Mouse (Mus musculus) kidney, adult 10 weeks (tissue): ENCODE data around the gene Ints5. TPM values are rescaled to one million over a fixed set of nuclear protein-coding genes. Genes with fewer than 3 reads are reported as not detected.

Experiments
- polyA plus RNA-seq: library from polyadenylated mRNA; stranded (reverse); fragments of 350-450 nt; fragmentation: Illumina TruSeq; extraction: RNeasy Lipid Tissue Mini Kit (QIAGEN cat#74804); gene quantifications from one replicate; pipeline ENCODE4 v1.2.3, GENCODE M21; 2014; ENCODE audit warnings: low read depth, low replicate concordance

Ints5 gene
- polyA plus RNA-seq, result 0.32 TPM

DNA sequence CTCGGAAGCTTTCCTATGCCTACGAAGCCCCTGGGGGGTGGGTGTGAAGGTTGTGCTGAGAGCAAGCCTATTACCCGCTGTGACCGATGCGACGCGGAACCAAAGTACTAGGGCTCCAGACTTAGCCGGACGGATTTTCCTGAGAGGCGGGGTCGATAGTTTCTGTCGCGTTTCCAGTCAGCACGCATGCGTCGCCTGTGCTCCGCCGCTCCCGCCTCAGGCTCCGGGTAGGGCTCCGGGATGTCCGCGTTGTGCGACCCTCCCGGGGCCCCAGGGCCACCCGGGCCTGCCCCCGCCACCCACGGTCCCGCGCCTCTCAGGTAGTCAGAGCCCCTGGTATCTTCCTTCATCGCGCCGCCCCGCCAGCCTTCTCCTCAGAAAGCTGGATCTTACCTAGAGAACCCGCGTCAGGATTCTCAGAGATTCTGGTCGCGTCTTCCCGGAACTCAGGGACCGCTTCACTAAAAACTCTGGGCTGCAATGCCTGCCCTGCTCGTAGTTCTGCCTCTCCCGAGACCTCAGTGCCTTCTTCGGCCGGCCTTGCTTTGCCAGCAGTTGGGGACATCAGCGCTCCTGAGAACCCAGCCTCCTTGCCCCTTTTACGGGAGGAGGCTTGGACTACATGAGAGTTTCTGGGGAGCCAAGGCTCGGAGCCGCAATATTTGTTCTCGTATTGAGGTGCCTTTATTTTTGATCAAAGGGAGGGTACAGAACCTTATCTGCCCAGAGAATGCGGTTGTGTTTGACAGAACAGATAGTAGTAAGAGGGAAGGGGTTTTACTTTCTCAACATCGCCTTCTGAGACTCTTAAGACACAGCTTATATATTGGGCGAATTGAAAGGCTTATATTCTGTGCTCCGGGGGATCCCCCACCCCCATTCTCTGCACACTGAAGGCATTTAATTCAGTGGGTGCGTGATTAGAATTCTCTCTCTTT lies at the start of gene Ints5:
Gene Ints5, plus strand, starts transcription at position 177 of the 938 bp plus-strand sequence.

GRCm38 (mm10) chr19:8850402-8850901 lies 42.4 kb upstream of the Ints5 start, which contains the start of gene Lrrn4cl:
Gene Lrrn4cl (plus strand): TSS chr19:8850768.

GRCm38 (mm10) chr19:8871267-8872186 lies 21.3 kb upstream of the Ints5 start, which contains the start of gene Ubxn1:
Gene Ubxn1 (plus strand): TSS chr19:8871496.

DNA sequence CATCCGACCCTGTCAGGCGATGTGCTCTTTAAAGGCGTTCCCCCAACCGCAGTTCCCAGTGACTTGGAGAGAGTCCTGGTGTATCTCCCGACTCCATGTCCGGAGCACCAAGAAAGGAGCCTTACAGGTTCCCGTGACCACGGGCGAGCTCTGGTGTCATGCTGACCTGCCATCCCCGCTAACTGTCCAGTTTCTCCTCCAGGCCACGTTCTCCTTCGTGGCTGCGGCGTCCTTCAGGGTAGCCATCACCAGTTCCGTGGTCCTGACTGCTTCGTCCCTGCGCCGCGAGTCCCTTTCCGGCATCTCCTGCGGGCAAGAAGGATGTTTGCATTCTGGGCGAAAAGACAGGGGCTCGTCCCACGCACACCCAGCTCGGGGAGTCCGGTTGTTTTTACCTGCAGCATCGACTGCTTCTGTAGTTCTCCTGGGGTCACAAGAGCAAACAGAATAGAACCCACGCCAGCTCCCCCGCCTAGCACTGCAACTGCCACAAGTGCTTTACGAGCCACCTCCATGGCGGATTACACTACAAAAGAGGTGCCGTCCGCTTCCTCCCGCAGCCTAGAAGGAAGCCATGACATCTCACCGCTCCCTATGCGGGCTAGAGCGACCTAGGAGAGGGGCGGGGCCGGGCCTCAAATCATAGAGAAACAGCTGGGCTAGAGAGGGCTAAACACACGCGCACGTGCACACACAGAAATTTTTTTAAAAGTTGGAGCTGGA lies 12.3 kb upstream of the Ints5 start, which contains the start of gene Uqcc3:
Gene Uqcc3, minus strand, starts transcription at position 613 of the 723 bp plus-strand sequence.

DNA sequence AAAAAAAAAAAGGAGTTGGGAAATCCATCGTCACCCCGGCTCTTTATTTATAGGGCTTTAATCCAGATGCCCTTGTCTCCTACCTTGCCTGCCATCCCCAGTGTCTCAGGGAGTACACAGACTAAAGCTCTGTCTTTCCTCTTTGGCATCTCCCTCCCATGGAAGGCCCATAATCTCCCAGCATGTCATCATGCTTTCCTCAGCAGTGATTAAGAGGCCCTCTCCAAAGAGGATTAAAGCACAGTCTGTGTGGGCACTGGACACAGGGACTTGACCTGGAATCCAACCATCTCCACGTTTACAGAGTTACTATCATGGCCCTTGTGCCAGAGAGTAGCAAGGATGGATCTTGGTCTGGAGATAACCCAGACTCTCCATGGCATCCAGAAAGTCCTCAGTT lies 9.2 kb upstream of the Ints5 start, which contains the start of the genes Lbhd1 and Gm49403:
Gene Lbhd1, plus strand, starts transcription at position 117 of the 400 bp plus-strand sequence.
Gene Gm49403, plus strand, starts transcription at position 315 of the 400 bp plus-strand sequence.

DNA sequence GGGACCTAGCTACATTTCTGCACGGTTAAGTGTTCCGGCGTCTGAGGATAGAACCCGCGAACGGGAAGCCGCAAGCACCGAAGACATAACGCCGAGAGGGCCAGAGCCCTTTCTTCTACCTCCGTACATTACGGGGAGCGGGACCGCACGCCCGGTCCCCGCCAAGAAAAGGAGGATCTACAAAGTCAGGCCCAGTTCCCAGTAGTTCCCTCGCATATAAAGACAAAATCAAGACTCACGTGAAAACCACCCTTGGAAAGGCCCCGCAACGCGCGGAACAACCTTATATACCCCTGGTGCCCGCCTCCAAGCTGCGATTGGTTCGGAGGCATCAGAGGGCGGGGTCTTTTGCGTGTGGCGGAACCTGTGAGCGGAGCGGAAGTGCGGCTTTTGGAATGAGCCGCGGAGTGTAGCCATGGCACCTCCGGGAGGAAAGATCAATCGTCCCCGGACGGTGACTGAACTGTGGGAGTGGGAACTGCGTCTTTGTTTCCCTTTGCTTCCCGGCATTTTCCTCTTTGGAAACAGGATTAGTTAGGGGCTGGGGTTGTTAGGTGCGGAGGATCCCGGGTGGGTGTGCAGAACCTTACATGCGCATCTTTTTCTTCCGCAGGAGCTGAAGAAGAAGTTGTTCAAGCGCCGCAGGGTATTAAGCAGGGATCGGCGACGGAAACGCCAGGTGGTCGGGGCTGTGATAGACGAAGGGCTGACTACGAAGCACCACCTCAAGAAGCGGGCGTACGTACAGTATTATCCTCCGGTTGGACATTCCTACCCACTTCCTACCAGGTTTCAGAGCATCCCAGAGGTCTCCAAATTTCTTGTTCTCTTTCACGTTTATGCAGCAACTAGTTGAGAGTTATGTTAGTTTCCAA lies 4.1 kb upstream of the Ints5 start, which contains the start of the genes 1810009A15Rik and Gm49416:
Gene 1810009A15Rik, plus strand, starts transcription at position 343 of the 875 bp plus-strand sequence.
Gene Gm49416, plus strand, starts transcription at position 416 of the 875 bp plus-strand sequence.

DNA sequence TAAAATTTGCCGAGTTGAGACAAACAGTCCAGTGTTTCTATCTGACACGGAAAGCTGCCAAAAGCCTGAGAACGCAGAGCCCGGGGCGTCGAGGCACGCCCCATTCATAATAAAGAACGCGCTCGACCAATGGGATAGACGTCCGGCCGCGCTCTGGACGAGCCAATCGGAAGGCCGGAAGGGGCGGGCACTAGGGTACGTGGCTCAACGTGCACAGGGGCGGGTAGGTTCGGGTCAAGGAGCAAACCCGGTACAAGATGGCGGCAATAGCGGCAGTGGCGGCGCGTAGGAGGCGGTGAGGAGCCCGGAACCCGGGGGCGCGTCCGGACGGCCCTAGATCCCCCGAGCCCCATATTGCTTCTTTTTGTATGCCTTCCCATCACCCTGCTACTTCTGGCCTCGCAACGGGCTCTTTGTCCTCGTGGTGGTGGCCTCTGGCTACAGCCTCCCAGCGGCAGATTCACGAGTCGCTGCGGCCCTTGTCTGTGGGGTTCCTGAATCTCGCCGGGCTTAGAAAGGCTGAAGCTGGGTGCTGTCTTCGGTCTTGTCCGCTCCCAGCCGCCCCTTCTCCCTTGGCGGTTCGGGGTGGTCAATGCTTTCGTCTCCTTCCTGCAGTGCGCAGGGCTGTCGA lies 5.2 kb downstream of the Ints5 start, which contains the start of gene Ganab:
Gene Ganab, plus strand, starts transcription at position 207 of the 631 bp plus-strand sequence.

DNA sequence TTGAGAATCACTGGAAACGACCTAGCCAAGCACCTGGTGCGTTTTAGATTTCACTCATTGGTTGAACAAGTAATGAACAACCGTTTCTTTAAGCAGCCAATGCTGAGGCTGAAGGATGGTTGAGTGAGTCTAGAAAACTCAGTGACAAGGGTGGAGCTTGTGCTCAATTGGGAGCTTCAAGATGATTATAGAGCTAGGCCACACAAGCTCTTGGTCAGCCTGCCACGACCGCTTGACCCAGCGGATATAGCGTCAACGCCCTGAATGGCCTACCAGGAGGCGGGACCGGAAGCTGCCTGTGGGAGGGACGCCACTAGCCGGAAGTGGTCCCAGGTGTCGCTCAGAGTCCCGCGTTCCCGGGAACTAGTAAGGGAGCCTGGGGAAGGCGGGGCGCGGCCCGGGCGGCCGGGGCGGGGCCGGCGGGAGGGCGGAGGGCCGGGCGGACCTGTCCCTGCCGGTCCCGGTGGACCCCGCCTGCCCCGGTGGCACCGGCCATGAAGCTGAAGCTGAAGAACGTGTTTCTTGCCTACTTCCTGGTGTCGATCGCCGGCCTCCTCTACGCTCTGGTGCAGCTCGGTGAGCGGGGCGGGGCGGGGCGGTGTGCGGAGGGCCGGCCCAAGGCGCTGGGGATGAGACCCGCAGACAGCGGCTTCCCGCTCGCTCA lies 27.4 kb downstream of the Ints5 start, which contains the start of gene B3gat3:
Gene B3gat3, plus strand, starts transcription at position 302 of the 664 bp plus-strand sequence.

DNA sequence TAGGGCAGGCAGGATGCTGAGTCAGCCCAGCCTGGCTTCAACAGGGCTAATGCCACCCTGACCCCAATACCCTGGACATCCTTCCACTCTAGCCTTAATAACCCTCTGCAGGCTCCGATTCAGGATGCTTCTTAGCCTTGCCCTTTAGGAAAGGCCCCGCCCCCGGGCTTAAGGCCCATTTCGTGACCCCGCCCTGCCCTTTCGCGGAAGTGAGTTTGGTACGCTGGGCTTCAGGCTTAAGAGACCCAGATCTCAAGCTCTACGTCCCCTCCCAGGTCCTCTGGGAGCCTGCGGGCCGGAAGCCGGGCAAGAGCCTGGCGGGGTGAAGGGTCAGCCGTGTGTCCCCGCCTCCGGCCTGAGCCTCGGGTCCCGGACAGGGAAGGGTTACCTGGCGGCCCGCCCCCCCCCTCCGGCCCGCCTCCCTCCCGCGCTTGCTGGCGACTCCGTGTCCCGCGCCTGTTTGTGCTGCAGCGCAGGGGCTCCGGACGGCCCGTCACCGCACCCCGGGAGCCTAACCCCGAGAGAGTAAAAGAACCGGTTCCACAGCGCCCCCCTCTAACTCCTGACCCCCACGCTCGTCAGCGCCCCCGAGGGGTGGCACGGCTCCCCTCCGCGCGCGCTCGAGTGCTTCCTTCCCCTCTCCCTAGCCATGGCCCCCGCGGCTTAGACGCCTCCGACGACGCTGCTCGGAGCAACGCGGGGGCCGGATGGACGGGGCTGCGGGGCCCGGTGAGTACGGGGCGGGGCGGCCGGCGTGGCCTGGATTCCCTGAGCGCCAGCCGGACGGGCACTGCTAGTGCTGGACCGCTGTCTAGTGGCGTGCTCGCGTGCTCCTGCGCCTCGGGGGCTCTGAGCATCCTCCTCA lies 36.7 kb downstream of the Ints5 start, which contains the start of the genes Rom1 and Eml3:
Gene Rom1, minus strand, starts transcription at position 133 of the 865 bp plus-strand sequence.
Gene Eml3, plus strand, starts transcription at position 329 of the 865 bp plus-strand sequence.

DNA sequence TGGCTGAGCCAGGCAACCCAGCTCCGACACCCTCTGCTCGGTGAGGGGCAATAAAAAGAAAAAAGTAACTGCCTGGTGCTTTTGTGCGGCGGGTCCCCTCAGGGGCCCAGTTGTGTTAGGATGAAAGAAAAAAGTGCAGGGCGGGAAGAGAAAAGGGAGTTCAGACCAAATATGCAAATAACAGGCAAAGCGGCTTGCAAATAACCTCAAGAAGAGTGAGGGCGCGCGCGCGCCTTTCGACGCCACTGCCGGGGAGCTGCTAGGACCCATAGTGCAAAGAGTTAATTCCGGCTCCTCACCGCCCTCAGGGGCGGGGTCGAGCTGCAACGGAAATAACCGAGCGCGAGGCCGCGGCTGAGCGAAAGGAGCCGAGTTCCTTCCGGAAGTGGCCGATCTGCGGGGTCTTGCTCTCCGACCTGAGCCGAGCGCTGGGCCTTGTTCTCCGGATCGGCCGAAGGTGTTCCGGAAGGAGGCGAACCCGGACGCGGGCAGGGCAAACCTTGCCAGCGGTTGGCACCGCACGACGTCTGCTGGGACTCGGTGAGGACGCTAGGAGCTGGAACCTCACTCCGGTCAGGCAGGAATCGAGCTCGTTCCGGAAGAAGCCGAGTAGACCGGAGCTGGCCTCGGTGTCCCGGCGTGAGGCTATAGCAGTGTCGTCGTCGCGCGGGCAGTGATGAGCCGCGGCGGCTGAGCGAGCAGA lies 48.9 kb downstream of the Ints5 start, which contains the start of gene Mta2:
Gene Mta2, plus strand, starts transcription at position 361 of the 703 bp plus-strand sequence.

Other genes with a start within 250 kb of the Ints5 start
- gene Chrm1, start 229.2 kb upstream of the Ints5 start, polyA plus RNA-seq, result not detected
- 283 TPM for gene Slc3a2, start 169.6 kb upstream of the Ints5 start, polyA plus RNA-seq
- 6.9 TPM for gene Wdr74, start 157.2 kb upstream of the Ints5 start, polyA plus RNA-seq
- gene 1700092M07Rik, start 152.3 kb upstream of the Ints5 start, polyA plus RNA-seq, result not detected
- 39.9 TPM for gene Stx5a, start 151.6 kb upstream of the Ints5 start, polyA plus RNA-seq
- gene Nxf1, start 135.9 kb upstream of the Ints5 start, polyA plus RNA-seq, result 50.7 TPM
- gene Tmem223, start 122.0 kb upstream of the Ints5 start, polyA plus RNA-seq, result 44.7 TPM
- gene Tmem179b, start 118.5 kb upstream of the Ints5 start, polyA plus RNA-seq, result 44.0 TPM
- gene Taf6l, start 106.6 kb upstream of the Ints5 start, polyA plus RNA-seq, result 0.77 TPM
- gene Polr2g, start 94.4 kb upstream of the Ints5 start, polyA plus RNA-seq, result 71.4 TPM
- 0.28 TPM for gene Zbtb3, start 90.5 kb upstream of the Ints5 start, polyA plus RNA-seq
- 58.2 TPM for gene Ttc9c, start 73.7 kb upstream of the Ints5 start, polyA plus RNA-seq
- gene Hnrnpul2, start 73.0 kb upstream of the Ints5 start, polyA plus RNA-seq, result 109 TPM
- not detected for gene AC129217.1, start 63.2 kb upstream of the Ints5 start, polyA plus RNA-seq
- 21.8 TPM for gene Bscl2, start 55.5 kb upstream of the Ints5 start, polyA plus RNA-seq
- gene Gng3, start 53.8 kb upstream of the Ints5 start, polyA plus RNA-seq, result not detected
- gene Lrrn4cl, start 42.2 kb upstream of the Ints5 start, polyA plus RNA-seq, result 0.69 TPM
- gene Ubxn1, start 21.5 kb upstream of the Ints5 start, polyA plus RNA-seq, result 17.7 TPM
- 6.6 TPM for gene Uqcc3, start 12.1 kb upstream of the Ints5 start, polyA plus RNA-seq
- gene Lbhd1, start 9.3 kb upstream of the Ints5 start, polyA plus RNA-seq, result 56.4 TPM
- not detected for gene Gm49403, start 9.1 kb upstream of the Ints5 start, polyA plus RNA-seq
- 17.3 TPM for gene 1810009A15Rik, start 4.2 kb upstream of the Ints5 start, polyA plus RNA-seq
- gene Gm49416, start 4.1 kb upstream of the Ints5 start, polyA plus RNA-seq, result not detected
- 80.0 TPM for gene Ganab, start 5.1 kb downstream of the Ints5 start, polyA plus RNA-seq
- 5.2 TPM for gene B3gat3, start 27.4 kb downstream of the Ints5 start, polyA plus RNA-seq
- 0.40 TPM for gene Rom1, start 36.4 kb downstream of the Ints5 start, polyA plus RNA-seq
- gene Eml3, start 36.5 kb downstream of the Ints5 start, polyA plus RNA-seq, result 2.1 TPM
- 47.2 TPM for gene Mta2, start 48.9 kb downstream of the Ints5 start, polyA plus RNA-seq
- gene Tut1, start 60.8 kb downstream of the Ints5 start, polyA plus RNA-seq, result 2.3 TPM
- gene Eef1g, start 74.0 kb downstream of the Ints5 start, polyA plus RNA-seq, result 56.6 TPM
- 25.5 TPM for gene Ahnak, start 96.3 kb downstream of the Ints5 start, polyA plus RNA-seq
- gene Scgb1a1, start 195.0 kb downstream of the Ints5 start, polyA plus RNA-seq, result not detected
- gene Asrgl1, start 242.6 kb downstream of the Ints5 start, polyA plus RNA-seq, result 10.5 TPM